ENCODE assay signal across 8 mouse cellular contexts in the genomic region with DNA sequence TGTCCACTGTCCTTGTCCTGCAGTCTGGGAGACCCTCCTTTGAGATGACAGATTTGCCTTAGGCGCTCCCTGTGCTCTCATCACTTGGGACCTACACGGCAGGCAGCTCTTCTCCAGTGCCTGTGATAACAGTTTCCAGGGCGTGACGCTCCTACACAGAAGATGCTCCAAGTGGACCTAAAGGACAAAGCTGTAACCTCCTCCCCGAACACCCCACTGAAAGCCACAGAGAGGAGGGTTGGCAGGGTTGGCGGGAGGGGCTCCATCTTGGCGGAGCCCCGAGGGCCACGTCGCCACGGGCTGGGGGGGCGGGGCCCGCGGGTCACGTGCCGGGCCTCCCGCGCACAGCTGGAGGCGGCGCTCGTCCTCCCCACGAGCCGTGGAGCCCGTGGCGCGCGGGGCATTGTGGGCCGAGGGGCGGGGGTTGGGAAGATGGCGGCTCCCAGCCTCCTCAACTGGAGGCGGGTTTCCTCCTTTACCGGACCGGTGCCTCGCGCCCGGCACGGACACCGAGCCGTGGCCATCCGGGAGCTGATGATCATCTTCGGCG. TPM values are rescaled to one million over a fixed set of nuclear protein-coding genes. Genes with fewer than 3 reads are reported as not detected.
A peak's percentile ranks its signal among the peaks of the same experiment; 100 is the strongest.
DNase-seq lines count a peak whose midpoint lies in the region; ATAC-seq and TF ChIP-seq lines count a peak whose summit lies in the region.

No protein-coding gene starts in this region.

- peak; percentile 4; the same call in 1 of the 2 replicates for TF ChIP-seq CTCF in gastrocnemius, adult 2 months (IDR thresholded peaks at IDR 0.05)
- TF ChIP-seq CTCF in hindbrain, postnatal 0 days (IDR thresholded peaks at IDR 0.05; ENCODE audit: low read depth) = no peak

- peak; percentile 78 for DNase-seq in adipocyte (ENCODE audit: low spot score)
- DNase-seq in gastrocnemius, adult 2 months = peak; percentile 96
- peak; percentile 95 for DNase-seq in hindbrain, postnatal 0 days (ENCODE audit: low spot score)
- DNase-seq in left cerebral cortex, adult 9 months (ENCODE audit: low spot score in 2 of 2) = peak; percentile 62 to 81
- peak; percentile 89 to 90 for DNase-seq in right cerebral cortex, adult 2 months (ENCODE audit: low spot score in 2 of 2)
- peak; percentile 62 for DNase-seq in urinary bladder, postnatal 10 days (ENCODE audit: low spot score)

- H3K9me3 ChIP-seq in hindbrain, postnatal 0 days (ENCODE audit: low read length) = no peaks in the 10 kb centered on the region
- no peaks in the 10 kb centered on the region for H3K9me3 ChIP-seq in megakaryocyte, embryonic 14.5 days

- peak overlapping the region; percentile 84 for H3K9ac ChIP-seq in hindbrain, postnatal 0 days (replicated peaks; ENCODE audit: low read length)

- H3K27me3 ChIP-seq in hindbrain, postnatal 0 days (ENCODE audit: insufficient read depth, low read length) = no peaks in the 10 kb centered on the region
- H3K27me3 ChIP-seq in megakaryocyte, embryonic 14.5 days (replicated peaks) = no peaks in the 10 kb centered on the region

- H3K36me3 ChIP-seq in hindbrain, postnatal 0 days (ENCODE audit: insufficient read depth, low read length) = peaks cover 12% of the 10 kb centered on the region; the same call in 1 of the 2 replicates
- peaks cover 30% of the 10 kb centered on the region for H3K36me3 ChIP-seq in megakaryocyte, embryonic 14.5 days (replicated peaks; ENCODE audit: low read length)

- peak; percentile 36 for ATAC-seq in common myeloid progenitor, adult 5-6 weeks (replicated peaks; ENCODE audit: low read depth, poor library complexity, severe bottlenecking)
- ATAC-seq in hindbrain, postnatal 0 days = peak; percentile 96

- WGBS in hindbrain, postnatal 0 days = 0% methylated on average over 33 of the region's 42 CpGs

- peak overlapping the region; percentile 88 for H3K27ac ChIP-seq in gastrocnemius, adult 2 months
- H3K27ac ChIP-seq in hindbrain, postnatal 0 days = peak overlapping the region; percentile 86

- intact Hi-C loops in gastrocnemius, adult 2 months (cut with DNase I) = loop anchor here (1.0 kb wide), 1 partner anchor 65 kb away; no protein-coding TSS in a partner anchor

- H3K4me1 ChIP-seq in hindbrain, postnatal 0 days (ENCODE audit: insufficient read depth, low read length) = peaks cover 8% of the 10 kb centered on the region; the same call in 1 of the 2 replicates
- peaks cover 71% of the 10 kb centered on the region for H3K4me1 ChIP-seq in megakaryocyte, embryonic 14.5 days

- H3K4me2 ChIP-seq in hindbrain, postnatal 0 days (ENCODE audit: low read depth, low read length) = peak overlapping the region; percentile 77

- H3K4me3 ChIP-seq in gastrocnemius, adult 2 months = peak overlapping the region; percentile 99
- peak overlapping the region; percentile 97 for H3K4me3 ChIP-seq in hindbrain, postnatal 0 days (ENCODE audit: low read length)
- peak overlapping the region; percentile 98 for H3K4me3 ChIP-seq in megakaryocyte, embryonic 14.5 days (replicated peaks)

RNA-seq across cellular contexts. Expression of a gene that starts 2.8 kb away (rescaled TPM):
- total RNA-seq in common myeloid progenitor, adult 5-6 weeks (2017) = 27.8 and 28.8 TPM in 2 replicates
- 10 to 100 TPM; 23.0 to 25.5 TPM for total RNA-seq in gastrocnemius, adult 2 months (2021)
- total RNA-seq in hindbrain, postnatal 0 days (2014; rRNA removed) = 19.2 and 22.9 TPM in 2 replicates
- 24.8 and 29.7 TPM in 2 replicates for polyA plus RNA-seq in hindbrain, postnatal 0 days (2015; fragmentation: Nextera tagmentation; extraction: Ambion mirVana)
- 1.9 and 2.9 TPM in 2 replicates for polyA plus RNA-seq in megakaryocyte, embryonic 14.5 days (2012; ENCODE audit: insufficient read depth, low replicate concordance)

RNA-seq across cellular contexts. Expression of a gene that starts 8.3 kb away (rescaled TPM):
- total RNA-seq in common myeloid progenitor, adult 5-6 weeks (2017) = 0.19 and 4.7 TPM in 2 replicates
- 1 to 10 TPM; 1.5 to 3.0 TPM for total RNA-seq in gastrocnemius, adult 2 months (2021)
- 1.0 and 2.1 TPM in 2 replicates for total RNA-seq in hindbrain, postnatal 0 days (2014; rRNA removed)
- polyA plus RNA-seq in hindbrain, postnatal 0 days (2015; fragmentation: Nextera tagmentation; extraction: Ambion mirVana) = 1.2 and 1.5 TPM in 2 replicates
- not detected in 2 replicates for polyA plus RNA-seq in megakaryocyte, embryonic 14.5 days (2012; ENCODE audit: insufficient read depth, low replicate concordance)

Comparison
In these comparisons a context has a peak if more than half of its experiments do, and no peak if none do; other contexts are left out.
1. Peak in every context shown above with its lines: DNase-seq, ATAC-seq, H3K4me3 ChIP-seq and H3K27ac ChIP-seq.